Mouse (Mus musculus) gastrocnemius, adult 18-20 months (tissue): ENCODE measurements at regions not wholly inside any gene's neighbourhood (a gene's known extent, or its start where the extent isn't known, plus 50 kb on each side); places are given as distances from the start of the nearest gene placed in this dataset.

Source experiments
- DNase-seq: peaks from one replicate; pipeline ENCODE4 v3.0.0; 2021; ENCODE audit warnings: low spot score

GRCm38 (mm10) chr5:28919296-28920063 is 276.3 kb upstream of the Rnf32 start:
- no peak for DNase-seq

GRCm38 (mm10) chr5:28904500-28904899 is 291.3 kb upstream of the Rnf32 start:
- DNase-seq: no peak

GRCm38 (mm10) chr5:28903805-28904320 is 291.9 kb upstream of the Rnf32 start:
- no peak for DNase-seq

- DNase-seq: no peak
Measured at GRCm38 (mm10) chr5:28892703-28893249, 303.0 kb upstream of the Rnf32 start.

GRCm38 (mm10) chr5:28891988-28892387 is 303.8 kb upstream of the Rnf32 start:
- no peak for DNase-seq

GRCm38 (mm10) chr5:28884746-28885365 is 310.9 kb upstream of the Rnf32 start:
- DNase-seq: no peak

- no peak for DNase-seq
Measured at GRCm38 (mm10) chr5:28876199-28876598, 319.6 kb upstream of the Rnf32 start.

GRCm38 (mm10) chr5:28873600-28874265 is 322.1 kb upstream of the Rnf32 start:
- no peak for DNase-seq

- DNase-seq: no peak
Measured at GRCm38 (mm10) chr5:28859604-28860371, 336.0 kb upstream of the Rnf32 start.

- DNase-seq: no peak
Measured at GRCm38 (mm10) chr5:28838141-28838925, 357.5 kb upstream of the Rnf32 start.

- no peak for DNase-seq
Measured at GRCm38 (mm10) chr5:28819091-28819490, 352.0 kb upstream of the Shh start.

GRCm38 (mm10) chr5:28807950-28808349 is 340.9 kb upstream of the Shh start:
- DNase-seq: no peak

- DNase-seq: no peak
Measured at GRCm38 (mm10) chr5:28799464-28799863, 332.4 kb upstream of the Shh start.

- DNase-seq: no peak
Measured at GRCm38 (mm10) chr5:28798361-28798760, 331.3 kb upstream of the Shh start.

GRCm38 (mm10) chr5:28795130-28795758 is 328.2 kb upstream of the Shh start:
- no peak for DNase-seq

- DNase-seq: no peak
Measured at GRCm38 (mm10) chr5:28793781-28794180, 326.7 kb upstream of the Shh start.

- DNase-seq: no peak
Measured at GRCm38 (mm10) chr5:28785347-28786060, 318.4 kb upstream of the Shh start.

GRCm38 (mm10) chr5:28784339-28784966 is 317.4 kb upstream of the Shh start:
- no peak for DNase-seq
